Mouse (Mus musculus) G1E (cell line): ENCODE measurements around the gene Peli2. TPM values are rescaled to one million over a fixed set of nuclear protein-coding genes. Genes with fewer than 3 reads are reported as not detected.

Experiments
- ATAC-seq: 2 replicates; pipeline ENCODE4 v1.8.0; 2016; ENCODE audit warnings: mild to moderate bottlenecking; ENCODE audit not compliant: insufficient number of reproducible peaks, poor library complexity, low FRiP score, severe bottlenecking; ENCODE audit errors: extremely low read depth
- DNase-seq: peaks from one replicate; pipeline ENCODE4 v3.0.0; 2012; ENCODE audit warnings: low spot score
- H3K27me3 ChIP-seq: 2 replicates; pipeline ENCODE4 v1.6.1; 2012; ENCODE audit warnings: mild to moderate bottlenecking, low read length, inconsistent platforms; ENCODE audit not compliant: insufficient read depth
- H3K36me3 ChIP-seq: replicated peaks from 2 replicates; pipeline ENCODE3; 2012; ENCODE audit warnings: mild to moderate bottlenecking, inconsistent platforms
- H3K4me1 ChIP-seq: 2 replicates; pipeline ENCODE4 v1.6.1; 2012; ENCODE audit warnings: low read depth, low read length, inconsistent platforms, mixed read lengths; ENCODE audit not compliant: insufficient read depth
- H3K4me3 ChIP-seq: 2 replicates; pipeline ENCODE4 v1.5.1; 2012; ENCODE audit warnings: low read depth, mild to moderate bottlenecking, inconsistent platforms, low read length, moderate library complexity, mixed read lengths
- H3K9me3 ChIP-seq: replicated peaks from 2 replicates; pipeline ENCODE4 v1.6.1; 2012; ENCODE audit warnings: inconsistent platforms
- CTCF ChIP-seq: IDR thresholded peaks from 2 replicates; pipeline ENCODE4 v1.5.1; 2012; ENCODE audit warnings: low read depth, low read length, inconsistent platforms, mixed read lengths
- GATA1 ChIP-seq: IDR thresholded peaks from 2 replicates; pipeline ENCODE4 v1.6.1; 2012; ENCODE audit warnings: borderline replicate concordance, low read length, inconsistent platforms, mixed read lengths
- GATA2 ChIP-seq: IDR thresholded peaks from 2 replicates; pipeline ENCODE4 v1.6.1; 2012; ENCODE audit warnings: low read depth, low read length, inconsistent platforms, borderline replicate concordance
- POLR2AphosphoS5 ChIP-seq: IDR thresholded peaks from 2 replicates; pipeline ENCODE4 v1.6.1; 2012; ENCODE audit warnings: low read depth, low read length, inconsistent platforms; ENCODE audit not compliant: insufficient replicate concordance
- TAL1 ChIP-seq: conservative IDR thresholded peaks from 2 replicates; pipeline ENCODE4 v1.6.1; 2012; ENCODE audit warnings: low read depth, low read length, inconsistent platforms, mixed read lengths
- polyA plus RNA-seq: library from polyadenylated mRNA; stranded (reverse); fragments of >175 nt; gene quantifications from 2 replicates; pipeline ENCODE4 v1.2.3, GENCODE M21; 2012
- total RNA-seq, 2 experiments: library from RNA; stranded (forward) in 1 of 2; stranded (reverse) in 1 of 2; fragments of 200-1000 nt in 1 of 2; fragments of >200 nt in 1 of 2; fragmentation: Nextera tagmentation in 1 of 2; gene quantifications; 2 replicates each; pipeline ENCODE4 v1.2.3; 2014 to 2017

Peli2 gene
- total and polyA plus RNA-seq, 3 experiments, result 0.27 TPM; not detected in 2

GRCm38 (mm10) chr14:48154641-48155040 is 34.0 kb downstream of the Peli2 start:
- DNase-seq, result no peak
- Histone ChIP-seq H3K36me3 (no peaks in the 10 kb centered on the region), H3K9me3 (no peaks in the 10 kb centered on the region), H3K27me3 (no peaks in the 10 kb centered on the region), H3K4me3 (no peak overlapping the region), H3K4me1 (no peaks in the 10 kb centered on the region)
- no peak for ATAC-seq
- no peak for TF ChIP-seq GATA1
- no peak for TF ChIP-seq POLR2AphosphoS5
- TF ChIP-seq GATA2, result no peak
- TF ChIP-seq TAL1, result no peak
- TF ChIP-seq CTCF, result no peak

- no peaks in the 10 kb centered on the region for H3K9me3 ChIP-seq
- ATAC-seq, result no peak
Observed at GRCm38 (mm10) chr14:48155153-48155552, 34.5 kb downstream of the Peli2 start.

GRCm38 (mm10) chr14:48157085-48157484 is 36.5 kb downstream of the Peli2 start:
- ATAC-seq, result no peak
- no peaks in the 10 kb centered on the region for H3K4me1 ChIP-seq
- TF ChIP-seq POLR2AphosphoS5 (no peak), CTCF (no peak), GATA1 (no peak), TAL1 (no peak), GATA2 (no peak)
- H3K27me3 ChIP-seq, result no peaks in the 10 kb centered on the region
- H3K9me3 ChIP-seq, result no peaks in the 10 kb centered on the region
- DNase-seq, result no peak
- H3K4me3 ChIP-seq, result no peak overlapping the region
- no peaks in the 10 kb centered on the region for H3K36me3 ChIP-seq

More at GRCm38 (mm10) chr14:48155153-48155552, 34.5 kb downstream of the Peli2 start:
- H3K4me3 ChIP-seq, result no peak overlapping the region
- no peaks in the 10 kb centered on the region for H3K27me3 ChIP-seq
- TF ChIP-seq CTCF, result no peak
- TF ChIP-seq TAL1, result no peak
- TF ChIP-seq GATA1, result no peak
- no peak for TF ChIP-seq GATA2
- TF ChIP-seq POLR2AphosphoS5, result no peak
- no peak for DNase-seq
- no peaks in the 10 kb centered on the region for H3K4me1 ChIP-seq
- H3K36me3 ChIP-seq, result no peaks in the 10 kb centered on the region

- ATAC-seq, result no peak
- Histone ChIP-seq H3K4me3 (no peak overlapping the region), H3K27me3 (no peaks in the 10 kb centered on the region), H3K9me3 (no peaks in the 10 kb centered on the region), H3K36me3 (no peaks in the 10 kb centered on the region), H3K4me1 (no peaks in the 10 kb centered on the region)
- DNase-seq, result no peak
- TF ChIP-seq GATA1 (no peak), POLR2AphosphoS5 (no peak), CTCF (no peak), GATA2 (no peak)
Observed at GRCm38 (mm10) chr14:48157835-48158234, 37.2 kb downstream of the Peli2 start.

- DNase-seq (no peak), ATAC-seq (no peak)
- Histone ChIP-seq H3K36me3 (no peaks in the 10 kb centered on the region), H3K27me3 (no peaks in the 10 kb centered on the region), H3K9me3 (no peaks in the 10 kb centered on the region), H3K4me3 (no peak overlapping the region), H3K4me1 (no peaks in the 10 kb centered on the region)
- TF ChIP-seq GATA2 (no peak), GATA1 (no peak), CTCF (no peak), TAL1 (no peak), POLR2AphosphoS5 (no peak)
Observed at GRCm38 (mm10) chr14:48159401-48159800, 38.8 kb downstream of the Peli2 start.

GRCm38 (mm10) chr14:48162446-48162845 is 41.8 kb downstream of the Peli2 start:
- ATAC-seq, result no peak
- H3K9me3 ChIP-seq, result no peaks in the 10 kb centered on the region
- no peaks in the 10 kb centered on the region for H3K36me3 ChIP-seq
- 0 out of 2 replicates have a peak, but pooled peaks cover 2% of the 10 kb centered on the region for H3K27me3 ChIP-seq
- no peak for DNase-seq
- TF ChIP-seq TAL1 (no peak), GATA2 (no peak), POLR2AphosphoS5 (no peak), GATA1 (no peak)
- H3K4me3 ChIP-seq, result no peak overlapping the region
- H3K4me1 ChIP-seq, result no peaks in the 10 kb centered on the region

GRCm38 (mm10) chr14:48164917-48165316 is 44.3 kb downstream of the Peli2 start:
- TF ChIP-seq CTCF (no peak), POLR2AphosphoS5 (no peak), GATA1 (no peak), TAL1 (no peak), GATA2 (no peak)
- no peak for ATAC-seq
- no peaks in the 10 kb centered on the region for H3K9me3 ChIP-seq

More at GRCm38 (mm10) chr14:48164917-48165316, 44.3 kb downstream of the Peli2 start:
- Histone ChIP-seq H3K27me3 (0 out of 2 replicates have a peak, but pooled peaks cover 2% of the 10 kb centered on the region), H3K4me1 (no peaks in the 10 kb centered on the region), H3K36me3 (no peaks in the 10 kb centered on the region), H3K4me3 (no peak overlapping the region)
- DNase-seq, result no peak
